In genomic region chr7:140811714-140812113, GRCm38 (mm10) we compare ENCODE assay signal across 31 mouse cellular contexts. TPM values are rescaled to one million over a fixed set of nuclear protein-coding genes. Genes with fewer than 3 reads are reported as not detected.
DNase-seq lines count a peak whose midpoint lies in the region; ATAC-seq and TF ChIP-seq lines count a peak whose summit lies in the region.
"Had no signal": no experiment of that assay in that cellular context is flagged by ENCODE, and none has a peak within 500 bp of the region (broad histone marks: within the 10 kb centered on the region; RNA-seq: fewer than 3 reads in every experiment).

No protein-coding gene starts in this region.

- no peak overlapping the region for H3K27ac ChIP-seq in hindbrain, embryonic 13.5 days
- H3K27ac ChIP-seq in hindbrain, embryonic 12.5 days, result no peak overlapping the region
- peak overlapping the region; percentile 40; the same call in 1 of the 2 replicates for H3K27ac ChIP-seq in left cerebral cortex, adult 2 months
- peak overlapping the region; percentile 45; the same call in 1 of the 2 replicates for H3K27ac ChIP-seq in neural tube, embryonic 15.5 days (replicated peaks)
- H3K27ac ChIP-seq in hindbrain, postnatal 0 days, result peak overlapping the region; percentile 65
- H3K27ac ChIP-seq: forebrain, embryonic 10.5 days; gastrocnemius, adult 2 months; heart, embryonic 10.5 days; macrophage; neural tube, embryonic 13.5 days; stomach, postnatal 0 days had no signal

- no peaks in the 10 kb centered on the region for H3K9me3 ChIP-seq in hindbrain, embryonic 13.5 days
- H3K9me3 ChIP-seq in hindbrain, embryonic 12.5 days (replicated peaks), result no peaks in the 10 kb centered on the region
- H3K9me3 ChIP-seq in neural tube, embryonic 15.5 days (replicated peaks), result no peaks in the 10 kb centered on the region
- no peaks in the 10 kb centered on the region for H3K9me3 ChIP-seq in hindbrain, postnatal 0 days (ENCODE audit: low read length)
- H3K9me3 ChIP-seq: forebrain, embryonic 10.5 days; heart, embryonic 10.5 days; neural tube, embryonic 13.5 days had no signal

- H3K4me1 ChIP-seq in hindbrain, embryonic 13.5 days (replicated peaks), result no peaks in the 10 kb centered on the region
- no peaks in the 10 kb centered on the region for H3K4me1 ChIP-seq in hindbrain, embryonic 12.5 days
- H3K4me1 ChIP-seq in neural tube, embryonic 15.5 days, result no peaks in the 10 kb centered on the region
- no peaks in the 10 kb centered on the region for H3K4me1 ChIP-seq in hindbrain, postnatal 0 days (ENCODE audit: insufficient read depth, low read length)
- H3K4me1 ChIP-seq: forebrain, embryonic 10.5 days; heart, embryonic 10.5 days; neural tube, embryonic 13.5 days had no signal

- H3K9ac ChIP-seq in hindbrain, embryonic 13.5 days, result no peak overlapping the region
- no peak overlapping the region for H3K9ac ChIP-seq in hindbrain, embryonic 12.5 days
- H3K9ac ChIP-seq in neural tube, embryonic 15.5 days (replicated peaks), result no peak overlapping the region
- H3K9ac ChIP-seq in hindbrain, postnatal 0 days (replicated peaks; ENCODE audit: low read length), result no peak overlapping the region
- H3K9ac ChIP-seq: neural tube, embryonic 13.5 days had no signal

- no peak overlapping the region for H3K4me3 ChIP-seq in hindbrain, embryonic 13.5 days
- H3K4me3 ChIP-seq in hindbrain, embryonic 12.5 days, result no peak overlapping the region
- no peak overlapping the region for H3K4me3 ChIP-seq in left cerebral cortex, adult 2 months
- H3K4me3 ChIP-seq in neural tube, embryonic 15.5 days (replicated peaks), result no peak overlapping the region
- no peak overlapping the region for H3K4me3 ChIP-seq in hindbrain, postnatal 0 days (ENCODE audit: low read length)
- H3K4me3 ChIP-seq: forebrain, embryonic 10.5 days; gastrocnemius, adult 2 months; heart, embryonic 10.5 days; neural tube, embryonic 13.5 days had no signal

- peak; percentile 36; the same call in 1 of the 2 replicates for ATAC-seq in hindbrain, embryonic 13.5 days (ENCODE audit: low FRiP score)
- no peak for ATAC-seq in hindbrain, embryonic 12.5 days (ENCODE audit: low FRiP score)
- no peak; the same call in 1 of the 2 replicates for ATAC-seq in neural tube, embryonic 15.5 days (ENCODE audit: low FRiP score)
- peak; percentile 88 for ATAC-seq in hindbrain, postnatal 0 days
- ATAC-seq: intestine, postnatal 0 days had no signal

- TF ChIP-seq CTCF in left cerebral cortex, adult 2 months (IDR thresholded peaks at IDR 0.05), result no peak
- no peak for TF ChIP-seq CTCF in hindbrain, postnatal 0 days (IDR thresholded peaks at IDR 0.05; ENCODE audit: low read depth)

- intact Hi-C loops in left cerebral cortex, adult 2 months (cut with DNase I), result no loop called here
- intact Hi-C loops in left cerebral cortex, postnatal 36 days (cut with DNase I), result no loop called here

- no peak overlapping the region for H3K4me2 ChIP-seq in hindbrain, embryonic 13.5 days
- no peak overlapping the region for H3K4me2 ChIP-seq in hindbrain, embryonic 12.5 days (replicated peaks)
- H3K4me2 ChIP-seq in neural tube, embryonic 15.5 days, result no peak overlapping the region
- H3K4me2 ChIP-seq in hindbrain, postnatal 0 days (ENCODE audit: low read depth, low read length), result no peak overlapping the region
- H3K4me2 ChIP-seq: neural tube, embryonic 13.5 days had no signal

- H3K36me3 ChIP-seq in hindbrain, embryonic 13.5 days, result peaks cover 46% of the 10 kb centered on the region
- H3K36me3 ChIP-seq in hindbrain, embryonic 12.5 days, result peaks cover 22% of the 10 kb centered on the region
- H3K36me3 ChIP-seq in neural tube, embryonic 15.5 days, result peaks cover 44% of the 10 kb centered on the region
- peaks cover 7% of the 10 kb centered on the region; the same call in 1 of the 2 replicates for H3K36me3 ChIP-seq in hindbrain, postnatal 0 days (ENCODE audit: insufficient read depth, low read length)

- 82% methylated on average over 13 of the region's 13 CpGs for WGBS in hindbrain, embryonic 13.5 days
- 85% methylated on average over 13 of the region's 13 CpGs for WGBS in hindbrain, embryonic 12.5 days
- WGBS in neural tube, embryonic 15.5 days, result 82% methylated on average over 13 of the region's 13 CpGs
- WGBS in hindbrain, postnatal 0 days, result 67% methylated on average over 13 of the region's 13 CpGs

- no peaks in the 10 kb centered on the region for H3K27me3 ChIP-seq in hindbrain, embryonic 13.5 days
- H3K27me3 ChIP-seq in hindbrain, embryonic 12.5 days, result no peaks in the 10 kb centered on the region
- H3K27me3 ChIP-seq in neural tube, embryonic 15.5 days (replicated peaks), result no peaks in the 10 kb centered on the region
- H3K27me3 ChIP-seq in hindbrain, postnatal 0 days (ENCODE audit: insufficient read depth, low read length), result no peaks in the 10 kb centered on the region
- H3K27me3 ChIP-seq: neural tube, embryonic 13.5 days had no signal

- no peak for DNase-seq in left cerebral cortex, adult 2 months (ENCODE audit: extremely low spot score in 1 of 2, low spot score in 2 of 2)
- no peak for DNase-seq in left cerebral cortex, postnatal 36 days (ENCODE audit: low spot score in 2 of 2)
- no peak for DNase-seq in neural tube, embryonic 10.5 days (ENCODE audit: extremely low spot score, low spot score)
- peak; percentile 74 for DNase-seq in hindbrain, postnatal 0 days (ENCODE audit: low spot score)
- no peak for DNase-seq in cerebellum, adult 8-10 months
- DNase-seq: adrenal gland, postnatal 36 days; cerebellum, adult 11 months; gastrocnemius, adult 2 months; heart, postnatal 4 days; kidney, postnatal 25 days; thymus, adult 2 months had no signal

RNA-seq across cellular contexts. Expression of gene Zfp941, which starts 10.3 kb away (rescaled TPM):
- 24.1 and 26.6 TPM in 2 replicates for polyA plus RNA-seq in hindbrain, embryonic 13.5 days (2015; fragmentation: Nextera tagmentation; extraction: Ambion mirVana)
- polyA plus RNA-seq in hindbrain, embryonic 12.5 days (2016; fragmentation: Nextera tagmentation; extraction: Ambion mirVana), result 12.3 and 13.4 TPM in 2 replicates
- 10 to 100 TPM; 29.1 to 31.2 TPM for total RNA-seq in left cerebral cortex, adult 2 months (2021)
- total RNA-seq in left cerebral cortex, postnatal 36 days (2021), result 10 to 100 TPM; 22.2 to 31.0 TPM
- polyA plus RNA-seq in neural tube, embryonic 15.5 days (2015; fragmentation: Nextera tagmentation; extraction: Ambion mirVana), result 29.4 and 33.1 TPM in 2 replicates
- total RNA-seq in hindbrain, postnatal 0 days (2014; rRNA removed), result 20.2 and 23.7 TPM in 2 replicates
- 19.3 and 20.0 TPM in 2 replicates for polyA plus RNA-seq in hindbrain, postnatal 0 days (2015; fragmentation: Nextera tagmentation; extraction: Ambion mirVana)
- total RNA-seq: gastrocnemius, adult 2 months had no signal

RNA-seq across cellular contexts. Expression of gene Urah, which starts 23.1 kb away (rescaled TPM):
- polyA plus RNA-seq in hindbrain, embryonic 13.5 days (2015; fragmentation: Nextera tagmentation; extraction: Ambion mirVana), result not detected in 2 replicates
- polyA plus RNA-seq in hindbrain, embryonic 12.5 days (2016; fragmentation: Nextera tagmentation; extraction: Ambion mirVana), result 0.93 TPM in 1 of 2 replicates, not detected in the other
- 1 to 10 TPM; 3.9 to 5.9 TPM for total RNA-seq in left cerebral cortex, adult 2 months (2021)
- 1 to 10 TPM; 2.1 to 8.4 TPM for total RNA-seq in left cerebral cortex, postnatal 36 days (2021)
- 0.23 and 0.46 TPM in 2 replicates for polyA plus RNA-seq in neural tube, embryonic 15.5 days (2015; fragmentation: Nextera tagmentation; extraction: Ambion mirVana)
- total RNA-seq in hindbrain, postnatal 0 days (2014; rRNA removed), result 0.37 TPM in 1 of 2 replicates, not detected in the other
- polyA plus RNA-seq in hindbrain, postnatal 0 days (2015; fragmentation: Nextera tagmentation; extraction: Ambion mirVana), result 0.43 and 0.80 TPM in 2 replicates
- total RNA-seq: gastrocnemius, adult 2 months; heart, postnatal 4 days had no signal
- polyA plus RNA-seq: macrophage; neural tube, embryonic 13.5 days had no signal

RNA-seq across cellular contexts. Expression of gene Syce1, which starts 24.1 kb away (rescaled TPM):
- 0.26 and 0.57 TPM in 2 replicates for polyA plus RNA-seq in hindbrain, embryonic 13.5 days (2015; fragmentation: Nextera tagmentation; extraction: Ambion mirVana)
- 0.19 and 0.36 TPM in 2 replicates for polyA plus RNA-seq in hindbrain, embryonic 12.5 days (2016; fragmentation: Nextera tagmentation; extraction: Ambion mirVana)
- total RNA-seq in left cerebral cortex, adult 2 months (2021), result under 1 TPM; 0.32 to 0.47 TPM
- total RNA-seq in left cerebral cortex, postnatal 36 days (2021), result under 1 TPM; 0.22 to 0.54 TPM
- 0.47 and 0.73 TPM in 2 replicates for polyA plus RNA-seq in neural tube, embryonic 15.5 days (2015; fragmentation: Nextera tagmentation; extraction: Ambion mirVana)
- 0.29 TPM in 1 of 2 replicates, not detected in the other for total RNA-seq in hindbrain, postnatal 0 days (2014; rRNA removed)
- polyA plus RNA-seq in hindbrain, postnatal 0 days (2015; fragmentation: Nextera tagmentation; extraction: Ambion mirVana), result 0.59 and 0.68 TPM in 2 replicates
- total RNA-seq: adrenal gland, postnatal 36 days; gastrocnemius, adult 2 months; gastrocnemius, postnatal 4 days; liver, adult 2 months had no signal
- polyA plus RNA-seq: forebrain, embryonic 10.5 days had no signal

RNA-seq across cellular contexts. Expression of gene Scgb1c1, which starts 33.6 kb away (rescaled TPM):
- not detected in 2 replicates for polyA plus RNA-seq in hindbrain, embryonic 13.5 days (2015; fragmentation: Nextera tagmentation; extraction: Ambion mirVana)
- not detected in 2 replicates for polyA plus RNA-seq in hindbrain, embryonic 12.5 days (2016; fragmentation: Nextera tagmentation; extraction: Ambion mirVana)
- not detected for total RNA-seq in left cerebral cortex, adult 2 months (2021)
- not detected for total RNA-seq in left cerebral cortex, postnatal 36 days (2021)
- polyA plus RNA-seq in neural tube, embryonic 15.5 days (2015; fragmentation: Nextera tagmentation; extraction: Ambion mirVana), result not detected in 2 replicates
- not detected in 2 replicates for total RNA-seq in hindbrain, postnatal 0 days (2014; rRNA removed)
- polyA plus RNA-seq in hindbrain, postnatal 0 days (2015; fragmentation: Nextera tagmentation; extraction: Ambion mirVana), result 0.61 TPM in 1 of 2 replicates, not detected in the other
- total RNA-seq: adrenal gland, adult 18-20 months; adrenal gland, postnatal 36 days; ES-E14; gastrocnemius, adult 2 months; gastrocnemius, postnatal 4 days; layer of hippocampus, postnatal 36 days had no signal
- polyA plus RNA-seq: embryonic facial prominence, embryonic 11.5 days; forebrain, embryonic 10.5 days; heart, embryonic 10.5 days; intestine, postnatal 0 days; kidney, embryonic 14.5 days; limb, embryonic 11.5 days; liver, embryonic 16.5 days; macrophage; neural tube, embryonic 13.5 days; stomach, postnatal 0 days had no signal

RNA-seq across cellular contexts. Expression of gene Odf3, which starts 35.9 kb away (rescaled TPM):
- polyA plus RNA-seq in hindbrain, embryonic 13.5 days (2015; fragmentation: Nextera tagmentation; extraction: Ambion mirVana), result not detected in 2 replicates
- polyA plus RNA-seq in hindbrain, embryonic 12.5 days (2016; fragmentation: Nextera tagmentation; extraction: Ambion mirVana), result not detected in 2 replicates
- not detected for total RNA-seq in left cerebral cortex, adult 2 months (2021)
- total RNA-seq in left cerebral cortex, postnatal 36 days (2021), result not detected
- not detected in 2 replicates for polyA plus RNA-seq in neural tube, embryonic 15.5 days (2015; fragmentation: Nextera tagmentation; extraction: Ambion mirVana)
- total RNA-seq in hindbrain, postnatal 0 days (2014; rRNA removed), result 0.18 and 0.42 TPM in 2 replicates
- 0.19 and 0.43 TPM in 2 replicates for polyA plus RNA-seq in hindbrain, postnatal 0 days (2015; fragmentation: Nextera tagmentation; extraction: Ambion mirVana)
- total RNA-seq: ES-E14; gastrocnemius, adult 2 months; gastrocnemius, postnatal 4 days; heart, postnatal 4 days; layer of hippocampus, postnatal 36 days; liver, adult 2 months had no signal
- polyA plus RNA-seq: embryonic facial prominence, embryonic 11.5 days; forebrain, embryonic 10.5 days; heart, embryonic 10.5 days; heart, embryonic 16.5 days; intestine, postnatal 0 days; kidney, embryonic 14.5 days; limb, embryonic 11.5 days; liver, adult 2 months; liver, embryonic 16.5 days; lung, embryonic 16.5 days; macrophage; neural tube, embryonic 13.5 days; stomach, postnatal 0 days; thymus, adult 2 months had no signal

Comparison
In these comparisons a context has a peak if more than half of its experiments do, and no peak if none do; other contexts are left out.
1. ATAC-seq: peak in hindbrain, embryonic 13.5 days (single experiment) and hindbrain, postnatal 0 days (single experiment); none in hindbrain, embryonic 12.5 days (single experiment) and neural tube, embryonic 15.5 days (single experiment).
2. H3K27ac ChIP-seq: peak in left cerebral cortex, adult 2 months (single experiment), neural tube, embryonic 15.5 days (single experiment) and hindbrain, postnatal 0 days (single experiment); none in hindbrain, embryonic 13.5 days (single experiment) and hindbrain, embryonic 12.5 days (single experiment).